In the genomic region with DNA sequence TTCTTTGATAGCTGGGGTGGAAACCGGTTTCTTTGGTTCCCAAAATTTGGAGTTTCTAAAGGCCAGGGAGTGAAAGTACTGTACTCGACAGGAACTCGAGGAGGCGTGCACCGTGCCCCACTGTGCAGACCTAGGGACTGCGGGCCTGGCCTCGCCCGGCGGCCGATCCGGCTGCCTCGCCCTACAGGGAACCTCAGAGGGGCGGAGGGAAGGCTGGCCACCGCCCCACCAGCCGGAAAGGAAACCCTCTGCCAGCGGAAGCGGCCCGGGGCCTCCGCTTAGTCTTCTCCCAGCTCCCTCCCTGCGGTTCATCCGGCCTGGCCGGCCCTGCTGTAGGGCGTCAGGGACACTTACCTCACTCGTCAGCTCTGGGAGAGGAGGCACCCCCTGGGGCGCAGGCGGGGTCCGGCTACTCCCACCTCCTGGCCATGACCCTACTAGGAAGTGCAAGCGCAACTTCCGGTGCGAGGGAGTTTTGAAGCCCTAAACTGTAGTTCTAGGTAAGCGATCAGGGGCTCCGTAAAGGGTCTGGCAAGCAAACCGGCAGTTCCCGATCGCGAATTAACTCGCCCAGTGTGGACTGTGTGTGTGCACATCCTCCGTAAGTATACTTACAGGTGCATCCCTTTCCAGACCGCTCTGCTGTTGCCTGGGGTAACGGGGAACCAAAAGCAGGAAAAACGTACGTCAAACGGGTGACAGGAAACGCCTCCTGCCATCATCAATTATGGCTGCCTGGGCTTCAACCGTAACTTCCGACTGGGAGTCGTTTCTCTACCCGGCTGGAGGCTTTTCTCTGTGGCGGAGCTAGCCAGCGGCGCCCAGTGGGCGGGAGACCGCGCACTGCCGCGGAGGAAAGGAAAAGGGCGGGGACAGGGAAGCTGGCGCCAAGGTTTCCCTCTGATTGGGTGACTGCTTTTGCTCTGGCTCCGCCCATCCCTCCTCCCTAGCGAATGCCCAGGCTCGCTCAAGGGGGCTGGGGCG, we compare ENCODE assay signal across 8 mouse cellular contexts. TPM values are rescaled to one million over a fixed set of nuclear protein-coding genes. Genes with fewer than 3 reads are reported as not detected.
DNase-seq lines count a peak whose midpoint lies in the region; ATAC-seq lines count a peak whose summit lies in the region.

A gene (plus strand): TSS at position 505 of the 984 bp plus-strand sequence.
A gene (minus strand): TSS at position 826 of the 984 bp plus-strand sequence.

- H3K4me3 ChIP-seq in hindbrain, embryonic 15.5 days, result peak within 1 kb of the TSS; percentile 95

- peak within 1 kb of the TSS; percentile 91 for H3K9ac ChIP-seq in hindbrain, embryonic 15.5 days

- peak; percentile 99 for DNase-seq in T-cell, adult 2 months (ENCODE audit: low spot score)
- peak; percentile 98 for DNase-seq in cerebellum, postnatal 36 days
- DNase-seq in frontal cortex, postnatal 36 days (ENCODE audit: low spot score in 2 of 2), result peak; percentile 97 to 99
- DNase-seq in left cerebral cortex, adult 11 months (ENCODE audit: low spot score), result peak; percentile 99
- peak; percentile 99 to 100 for DNase-seq in lung, postnatal 4 days
- DNase-seq in retina, postnatal 7 days (ENCODE audit: low read depth, low spot score), result peak; percentile 99
- peak; percentile 87 for DNase-seq in urinary bladder, adult 2 months (ENCODE audit: low spot score)

- ATAC-seq in hindbrain, embryonic 15.5 days (ENCODE audit: low FRiP score, low read depth), result peak; percentile 96

- under 1% methylated on average over 53 of the region's 62 CpGs for WGBS in hindbrain, embryonic 15.5 days

- peak within 1 kb of the TSS; percentile 63 for H3K4me2 ChIP-seq in hindbrain, embryonic 15.5 days

- peak within 1 kb of the TSS; percentile 99 for H3K27ac ChIP-seq in hindbrain, embryonic 15.5 days (replicated peaks)

- H3K9me3 ChIP-seq in hindbrain, embryonic 15.5 days, result no peaks in the 10 kb centered on the region

- H3K36me3 ChIP-seq in hindbrain, embryonic 15.5 days, result peaks cover 5% of the 10 kb centered on the region

- H3K27me3 ChIP-seq in hindbrain, embryonic 15.5 days, result no peaks in the 10 kb centered on the region

- H3K4me1 ChIP-seq in hindbrain, embryonic 15.5 days (replicated peaks), result peaks cover 32% of the 10 kb centered on the region

RNA-seq across cellular contexts. Expression of the first gene that starts in this region (rescaled TPM):
- 59.3 and 64.6 TPM in 2 replicates for polyA plus RNA-seq in hindbrain, embryonic 15.5 days (2015; fragmentation: Nextera tagmentation; extraction: Ambion mirVana)
- polyA plus RNA-seq in urinary bladder, adult 2 months (2012; rRNA removed), result 27.2 and 30.1 TPM in 2 replicates

RNA-seq across cellular contexts. Expression of the second gene that starts in this region (rescaled TPM):
- polyA plus RNA-seq in hindbrain, embryonic 15.5 days (2015; fragmentation: Nextera tagmentation; extraction: Ambion mirVana), result 132 and 137 TPM in 2 replicates
- 33.4 and 37.1 TPM in 2 replicates for polyA plus RNA-seq in urinary bladder, adult 2 months (2012; rRNA removed)

Comparison
In these comparisons a context has a peak if more than half of its experiments do, and no peak if none do; other contexts are left out.
1. Peak in every context shown above with its lines: DNase-seq, ATAC-seq, H3K4me3 ChIP-seq and H3K27ac ChIP-seq.